Mouse (Mus musculus) urinary bladder, postnatal 25 days (tissue): Measurements from ENCODE around the gene Cir1.

Experiments used
- DNase-seq: peaks from one replicate; pipeline ENCODE4 v3.0.0; 2022; ENCODE audit warnings: low spot score

Cir1 gene

DNA sequence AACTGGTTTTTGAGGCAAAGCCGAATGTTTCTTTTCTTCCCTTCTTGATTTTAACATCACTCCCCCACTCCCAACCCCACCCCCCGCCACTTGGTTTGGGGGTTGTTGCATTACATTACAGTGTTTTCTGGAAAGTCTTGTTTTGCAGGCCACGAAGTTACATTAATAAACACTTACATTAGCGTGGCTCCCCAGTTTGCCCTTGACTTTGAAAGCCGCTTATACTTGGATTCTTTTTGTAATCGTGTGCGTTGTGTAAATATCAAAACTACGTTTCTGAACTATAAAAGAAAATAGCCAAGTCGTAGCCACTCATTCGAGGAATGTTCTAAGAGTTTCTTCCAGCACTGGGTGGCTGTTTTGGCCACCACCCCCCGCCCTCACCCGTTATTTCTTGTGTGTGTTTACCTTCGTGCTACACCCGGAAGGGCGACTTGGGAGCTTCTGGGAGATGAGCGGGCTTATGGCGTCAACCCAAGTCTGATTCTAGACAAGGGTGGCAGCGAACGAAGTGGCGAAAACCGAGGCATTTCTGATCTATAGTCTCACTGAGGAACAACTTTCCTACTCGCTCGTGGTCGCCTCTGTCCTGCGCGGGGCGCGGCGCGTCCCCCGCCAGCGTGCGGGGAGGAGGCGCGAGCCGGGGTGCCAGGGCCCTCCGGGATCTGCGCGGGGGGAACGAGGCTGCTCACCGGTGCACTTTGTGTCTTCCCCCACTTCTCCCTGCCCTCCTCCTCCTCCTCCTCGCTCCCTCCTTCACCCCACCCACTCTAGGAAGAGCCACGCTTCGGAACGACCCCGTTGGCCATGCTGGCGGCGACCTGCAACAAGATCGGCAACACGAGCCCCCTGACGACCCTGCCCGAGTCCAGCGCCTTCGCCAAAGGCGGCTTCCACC is 39.9 kb downstream of the Cir1 start:
- no peak for DNase-seq

DNA sequence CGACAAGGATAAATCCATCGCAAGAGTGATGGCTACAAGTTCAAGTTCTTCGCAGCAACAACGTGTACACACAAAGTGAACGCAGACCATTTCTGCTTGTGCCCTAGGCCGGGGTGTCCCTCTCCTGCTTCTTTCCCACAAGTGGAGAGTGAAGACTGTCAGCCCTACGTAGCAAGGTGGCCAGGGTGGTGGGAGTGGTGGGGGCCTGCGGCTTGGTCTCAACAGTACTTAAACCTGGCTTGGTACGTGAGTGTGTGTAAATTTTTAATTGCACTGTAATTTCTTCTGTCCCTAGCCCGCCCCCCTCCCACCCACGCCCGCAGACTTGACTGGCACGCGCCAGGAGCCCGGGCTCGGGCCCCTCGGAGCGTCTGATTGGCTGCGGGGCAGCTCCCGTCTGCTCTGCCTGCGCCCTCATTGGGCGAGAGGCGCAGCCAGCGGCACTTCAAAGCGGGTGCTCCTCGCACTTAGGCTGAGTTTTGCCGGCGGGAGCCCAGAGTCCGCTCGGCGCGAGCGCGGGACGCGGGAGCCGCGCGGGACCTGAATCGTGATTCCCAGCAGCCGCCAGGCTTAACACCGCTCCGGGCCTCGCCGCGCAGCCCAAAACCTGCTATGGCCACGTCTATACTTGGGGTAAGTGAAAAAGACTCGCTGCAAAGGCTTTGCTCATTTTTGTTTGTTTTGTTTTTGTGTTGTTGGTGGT is 40.9 kb downstream of the Cir1 start, which contains the start of gene Sp9:
Gene Sp9 (plus strand): TSS at position 467 of the 703 bp plus-strand sequence.
- DNase-seq: no peak

DNA sequence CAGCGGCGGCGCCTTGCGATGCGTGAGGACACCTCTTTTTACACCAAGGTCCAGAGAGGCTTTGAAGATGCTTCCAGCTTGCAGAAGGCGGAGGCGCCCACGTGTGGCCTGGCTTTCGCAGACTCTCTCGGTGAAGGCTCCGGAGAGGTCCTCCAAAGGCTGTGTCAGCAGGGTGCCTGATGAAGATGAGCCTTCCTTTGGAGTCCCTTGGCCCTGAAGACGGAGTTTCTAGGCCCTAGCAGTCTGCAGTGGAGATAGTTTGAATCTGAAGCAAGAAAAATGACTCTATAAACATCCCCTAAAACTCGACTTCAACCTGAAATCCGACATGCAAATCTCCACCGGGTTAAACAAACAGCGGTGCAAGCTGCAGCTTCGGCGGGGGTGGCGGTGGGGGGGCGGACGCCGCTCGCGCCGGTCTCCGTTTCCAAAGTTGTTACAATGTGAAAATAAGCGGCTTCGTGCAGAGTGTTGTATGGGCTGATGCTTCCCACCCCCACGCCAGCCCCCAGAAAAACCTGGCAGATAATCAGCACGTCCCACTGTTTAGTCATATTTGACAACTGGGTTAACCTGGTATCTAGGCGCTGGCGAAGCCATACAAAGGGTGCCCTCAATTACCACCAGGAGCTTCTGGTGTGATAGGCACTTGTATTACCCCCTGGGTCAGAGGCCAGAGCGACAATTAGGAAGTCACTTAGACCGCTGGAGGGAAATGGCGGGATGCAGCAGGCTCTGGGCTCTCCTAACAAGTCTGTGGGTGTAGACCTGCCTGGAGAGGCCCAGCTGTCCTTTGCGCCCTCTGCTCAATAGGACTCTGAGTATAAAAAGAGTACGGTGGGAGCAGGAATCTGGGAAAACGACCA is 41.7 kb downstream of the Cir1 start:
- DNase-seq: no peak

DNA sequence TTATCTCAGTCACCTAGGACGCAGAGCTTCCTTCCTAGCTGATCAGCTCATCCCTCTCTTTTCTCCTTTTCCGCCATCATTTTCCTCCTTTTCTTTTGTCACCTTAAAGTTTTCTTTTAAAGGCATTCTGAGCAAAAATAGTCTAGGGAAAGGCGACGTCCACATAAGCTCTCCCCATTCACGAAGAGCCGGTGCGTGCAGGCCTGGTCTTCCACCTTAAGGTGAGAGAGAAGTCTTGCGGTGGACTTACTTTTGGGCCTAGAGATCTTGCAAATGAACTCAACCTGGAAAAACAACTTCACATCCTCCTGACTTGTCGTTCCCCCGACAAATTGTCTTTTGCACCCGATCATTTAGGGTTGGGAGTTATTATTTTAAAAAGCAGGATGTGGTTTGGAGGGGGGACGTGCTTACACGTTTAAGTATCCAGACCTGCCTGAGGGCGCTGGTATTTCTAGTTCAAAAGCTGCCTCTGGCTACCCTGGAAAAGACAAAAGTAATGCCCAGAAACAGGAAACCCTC is 42.4 kb downstream of the Cir1 start:
- DNase-seq: no peak

DNA sequence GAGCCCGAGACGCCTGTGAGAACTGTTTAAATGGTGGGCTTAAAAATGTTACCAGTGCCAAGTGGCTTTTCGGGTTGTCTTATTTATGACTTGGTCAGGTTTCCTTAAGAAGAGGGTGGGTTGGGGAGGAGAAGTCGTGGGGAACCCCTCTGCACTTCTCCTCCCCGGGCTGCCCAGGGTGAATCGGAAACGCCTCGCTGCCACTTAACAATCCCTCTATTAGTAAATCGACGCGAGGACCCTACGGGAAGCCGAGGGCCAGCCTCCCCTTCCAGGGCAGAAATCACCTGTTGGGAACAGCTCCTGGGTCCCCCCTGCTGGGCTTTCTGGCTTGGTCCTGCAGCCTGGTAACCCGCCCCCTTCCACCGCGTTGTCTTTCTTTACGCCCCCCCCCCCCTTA is 42.8 kb downstream of the Cir1 start:
- no peak for DNase-seq

DNA sequence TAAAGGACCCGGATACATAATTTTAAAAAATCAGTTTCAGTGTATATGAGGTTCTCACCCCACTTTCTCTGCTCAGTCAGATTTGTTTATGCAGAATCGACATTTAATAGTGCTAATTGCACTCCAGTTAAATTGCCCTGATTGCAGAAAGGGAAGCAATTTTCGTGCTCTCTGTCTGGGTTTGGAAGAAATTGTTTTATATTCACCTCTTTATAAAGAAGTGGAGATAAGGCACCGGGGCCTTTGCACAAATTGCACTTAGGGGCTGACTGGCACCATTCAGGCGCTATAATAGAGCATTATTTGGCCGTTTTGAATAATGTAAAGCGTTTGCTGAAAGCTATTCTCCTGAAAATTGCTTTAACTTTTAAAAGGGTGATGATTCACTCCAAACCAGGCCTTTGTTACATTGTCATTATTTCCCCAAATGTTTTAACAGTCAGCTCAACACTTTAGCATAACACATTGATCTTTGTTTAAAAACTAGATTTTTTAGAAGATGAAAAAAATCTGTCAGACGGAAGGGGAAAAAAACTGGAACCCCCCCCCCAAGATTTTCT is 43.6 kb downstream of the Cir1 start:
- no peak for DNase-seq

DNA sequence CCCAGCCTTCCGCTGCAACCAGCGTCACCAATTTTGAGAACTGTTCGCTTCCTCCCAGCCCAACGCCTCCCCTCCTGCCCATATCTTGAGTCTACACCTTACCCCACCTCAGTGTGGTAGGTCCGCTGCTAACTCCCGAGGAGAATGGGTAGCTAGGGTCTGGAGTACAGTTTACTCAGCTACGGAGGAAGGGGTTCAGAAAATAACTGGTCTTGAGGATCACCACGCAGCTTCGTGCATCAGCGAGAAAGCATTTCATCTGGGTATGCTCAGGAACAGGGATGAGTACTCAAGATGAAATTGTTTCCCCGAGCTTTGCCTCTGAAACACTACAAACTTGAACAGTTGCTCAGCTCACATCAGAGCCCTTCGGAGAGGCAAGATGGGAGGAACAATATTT is 44.2 kb downstream of the Cir1 start:
- no peak for DNase-seq

DNA sequence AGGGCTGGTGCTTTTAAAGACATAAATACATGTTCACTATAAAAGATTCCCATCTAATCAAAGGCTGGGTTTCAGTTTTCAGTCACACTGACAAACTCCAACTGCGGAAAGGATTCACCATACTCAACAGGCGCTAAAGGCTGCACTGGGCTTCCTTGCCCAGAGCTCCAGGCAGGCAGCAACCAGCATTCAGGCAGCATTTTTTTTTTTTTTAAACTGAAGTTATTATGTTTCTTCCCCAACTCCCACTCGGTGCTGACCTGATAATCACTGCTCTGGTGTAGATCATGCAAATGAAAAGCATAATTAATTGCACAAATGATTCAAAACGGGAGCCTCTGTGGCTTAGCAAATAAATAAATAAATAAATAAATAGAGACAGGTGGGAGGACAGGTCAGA is 44.7 kb downstream of the Cir1 start:
- DNase-seq: no peak

DNA sequence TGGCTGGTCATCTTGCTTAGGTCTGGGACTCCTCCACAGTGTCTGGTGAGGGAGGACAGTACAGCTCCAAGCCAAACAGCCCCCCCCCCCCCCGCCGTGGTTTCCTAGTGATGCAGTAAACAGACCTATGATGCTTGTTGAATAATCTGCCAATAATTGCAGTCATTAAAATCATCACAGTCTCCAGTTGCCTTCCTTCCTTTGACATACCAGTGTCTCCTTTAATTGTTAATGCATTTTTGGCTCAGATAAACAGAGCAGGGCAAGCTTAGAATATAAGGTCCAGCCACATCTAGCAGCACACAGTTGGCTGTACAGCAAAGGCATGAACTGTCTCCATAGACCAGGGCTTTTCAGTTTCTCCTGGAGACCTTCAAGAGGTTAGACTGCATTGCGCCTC is 45.3 kb downstream of the Cir1 start:
- DNase-seq: no peak

DNA sequence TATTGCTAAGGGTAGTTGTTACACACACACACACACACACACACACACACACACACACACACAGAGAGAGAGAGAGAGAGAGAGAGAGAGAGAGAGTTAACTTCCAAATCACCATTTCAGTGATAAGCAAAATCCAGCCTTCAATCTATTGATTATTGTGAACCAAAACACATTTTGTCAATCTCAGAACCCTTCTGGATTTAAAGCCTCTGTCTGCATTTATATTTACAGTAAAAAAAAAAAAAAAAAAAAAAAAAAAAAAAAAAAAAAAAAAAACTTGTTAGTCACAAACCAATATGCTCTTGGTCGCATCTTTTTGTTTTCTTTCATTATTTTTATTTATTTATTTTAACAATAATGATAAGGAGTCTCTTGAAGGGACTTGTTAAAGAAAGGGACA is 45.9 kb downstream of the Cir1 start:
- DNase-seq: no peak

DNA sequence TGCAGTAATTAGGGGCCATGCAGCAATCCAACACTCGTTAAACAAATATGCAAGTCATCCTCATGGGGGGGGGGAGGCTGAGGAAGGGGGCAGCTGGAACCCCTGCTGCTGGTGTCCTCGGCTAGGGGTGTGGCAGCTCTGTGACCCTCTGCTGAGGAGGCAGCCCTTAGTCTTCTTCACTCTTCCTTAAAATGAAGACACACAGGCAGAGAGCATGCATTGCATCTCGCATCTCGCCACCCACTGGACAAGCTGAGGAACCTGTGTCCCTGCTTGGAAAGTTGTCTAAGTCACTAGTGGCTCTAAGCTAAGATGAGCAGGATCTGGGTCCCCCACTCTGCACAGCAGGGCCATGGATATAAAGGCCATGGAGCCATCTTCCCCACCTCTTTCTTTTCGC is 46.5 kb downstream of the Cir1 start:
- no peak for DNase-seq

DNA sequence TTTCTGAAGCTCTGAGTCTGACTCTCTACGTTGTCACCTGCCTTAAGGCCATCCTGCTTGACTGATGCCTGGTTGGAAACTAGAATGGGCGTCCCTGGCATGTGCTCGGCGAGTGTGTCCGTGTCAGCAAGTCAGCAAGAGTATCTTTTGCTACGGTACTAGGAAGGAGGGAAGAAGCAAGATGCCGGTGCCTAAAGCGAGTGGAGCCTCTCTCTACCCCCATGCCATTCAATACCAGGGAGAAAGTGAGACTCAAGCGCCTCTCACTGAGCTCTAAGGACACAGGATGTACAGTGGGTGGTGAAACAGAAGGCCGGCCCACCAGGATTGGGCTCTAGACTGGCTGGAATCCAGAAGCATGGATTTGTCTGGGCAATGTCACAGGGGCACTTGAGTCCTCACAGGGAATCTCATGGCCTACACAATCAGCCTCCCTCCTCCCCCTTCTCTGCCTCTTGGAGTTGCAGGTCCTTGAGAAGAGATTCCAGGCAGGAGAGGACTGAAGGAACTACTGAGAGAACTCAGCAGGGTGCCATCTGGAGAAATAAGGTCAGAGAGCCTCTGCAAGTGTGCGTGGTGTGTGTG is 47.8 kb downstream of the Cir1 start:
- DNase-seq: no peak

DNA sequence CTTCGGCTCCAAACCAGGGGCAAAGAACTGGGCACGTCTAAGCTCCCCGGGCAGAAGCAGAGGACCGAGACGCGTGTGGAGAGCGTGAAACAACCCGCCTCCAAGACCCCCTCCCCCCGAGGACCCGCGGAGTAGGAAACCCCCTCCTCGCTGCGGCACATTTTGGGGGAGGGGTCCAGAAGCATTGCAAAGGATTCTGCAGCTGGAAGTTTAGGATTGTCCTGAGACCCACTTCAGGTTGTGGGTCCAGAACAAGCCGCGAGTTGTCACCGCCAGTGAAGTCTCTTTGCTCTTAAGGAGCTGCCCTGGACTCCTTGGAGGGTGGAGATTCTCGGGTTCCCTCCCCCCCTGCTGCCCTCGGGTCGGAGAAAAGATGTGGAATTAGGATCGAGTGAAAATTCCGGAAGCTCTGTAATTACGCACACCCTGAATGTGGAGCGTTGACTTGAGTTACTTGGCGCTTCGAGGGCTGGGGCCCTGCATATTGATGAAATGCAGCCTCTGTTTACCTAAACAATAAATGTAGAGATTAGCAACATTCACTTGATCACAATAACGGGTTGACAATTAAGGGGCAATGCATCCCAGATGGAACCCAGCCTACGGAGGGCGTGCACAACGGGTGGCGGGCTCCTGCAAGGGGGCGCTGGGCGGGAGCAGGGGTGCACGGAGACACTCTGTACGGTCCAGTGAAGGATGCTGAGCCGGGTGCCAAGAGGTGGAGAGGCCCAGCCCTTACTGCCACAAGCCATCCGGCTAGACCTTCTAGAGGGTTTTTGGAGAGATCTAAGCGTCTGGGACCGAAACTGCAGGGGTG is 48.5 kb downstream of the Cir1 start:
- DNase-seq: no peak

DNA sequence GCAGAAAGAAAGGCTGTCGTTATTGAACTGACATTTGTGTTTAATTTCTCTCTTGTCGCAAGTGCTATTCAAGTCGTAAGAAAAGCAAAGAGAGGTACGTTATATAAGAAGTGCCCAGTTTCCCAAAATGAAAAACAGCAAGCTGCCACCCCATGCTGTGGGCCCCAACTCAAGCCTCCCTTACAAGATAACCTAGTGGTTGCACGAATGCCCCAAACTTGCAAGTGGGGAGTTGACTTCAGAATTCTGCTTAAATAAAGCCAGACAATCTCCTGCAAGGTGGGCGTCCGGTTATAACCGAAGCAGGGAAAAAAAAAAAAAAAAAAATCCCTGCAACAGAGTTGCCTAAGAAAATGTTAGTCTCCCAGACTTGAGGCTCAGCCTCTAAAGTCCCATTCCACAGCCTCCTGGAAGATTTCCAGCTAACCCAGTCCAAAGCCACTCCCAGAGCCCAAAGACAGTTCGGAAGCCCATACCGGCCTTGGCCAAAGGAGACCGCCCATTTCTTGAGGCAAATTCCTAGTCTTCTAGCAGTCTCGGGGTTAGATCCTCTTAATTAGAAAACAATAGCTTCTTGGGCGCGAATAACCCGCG is 49.2 kb downstream of the Cir1 start:
- no peak for DNase-seq

DNA sequence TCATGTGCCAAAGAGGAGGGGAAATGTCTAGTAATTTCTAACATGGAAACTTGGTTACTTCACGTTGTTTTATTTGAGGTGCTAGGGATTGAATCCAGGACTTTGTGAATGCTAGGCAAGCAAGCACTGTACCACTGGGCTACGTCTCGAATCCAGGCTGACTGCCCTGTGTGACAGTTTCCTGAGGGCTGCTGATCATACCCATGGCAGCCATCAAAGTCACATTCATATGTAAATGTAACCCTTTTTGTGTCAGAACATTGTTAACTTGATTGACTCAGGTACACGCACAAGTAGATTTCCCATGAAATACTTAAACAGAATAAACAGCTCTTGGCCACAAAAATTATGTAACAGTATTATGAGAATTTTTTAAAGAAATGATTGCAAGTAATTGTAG is 63.8 kb downstream of the Cir1 start:
- DNase-seq: no peak

DNA sequence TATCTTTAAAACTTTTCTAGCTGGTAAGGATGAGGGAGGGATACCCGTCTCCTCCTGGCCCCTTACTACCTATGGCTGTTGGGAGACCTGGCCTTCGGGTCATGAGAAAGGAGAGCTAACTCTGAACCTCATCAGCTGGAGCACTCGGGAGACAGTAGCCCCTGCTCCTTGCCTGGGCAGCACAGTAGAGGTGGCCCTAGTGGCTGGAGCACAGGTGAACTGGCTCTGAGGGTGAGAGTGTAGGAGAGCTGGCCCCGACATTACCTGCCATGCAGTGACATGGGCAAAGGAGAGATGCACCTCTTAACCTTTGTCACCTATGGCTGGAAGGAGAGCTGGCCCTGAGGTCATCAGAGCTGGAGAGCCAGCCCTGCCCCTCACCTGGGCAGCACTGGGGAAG is 71.2 kb downstream of the Cir1 start:
- DNase-seq: no peak
